Mouse (Mus musculus) heart, adult 9 months (tissue): ENCODE results near the gene Prrxl1.

Source experiments
- DNase-seq, 2 experiments: peaks; one replicate each; pipeline ENCODE4 v3.0.0; 2022; ENCODE audit warnings: low spot score in 2 of 2

Prrxl1 gene

GRCm38 (mm10) chr14:32599290-32600041, at the start of gene Prrxl1:
Gene Prrxl1, plus strand, starts transcription at chr14:32599407.
- no peak for DNase-seq

- no peak for DNase-seq
Observed at GRCm38 (mm10) chr14:32551854-32552253, 47.4 kb upstream of the Prrxl1 start.

- no peak for DNase-seq
Observed at GRCm38 (mm10) chr14:32553198-32553903, 45.9 kb upstream of the Prrxl1 start.

GRCm38 (mm10) chr14:32554860-32555526, 44.2 kb upstream of the Prrxl1 start:
- DNase-seq: no peak

GRCm38 (mm10) chr14:32561428-32561827, 37.8 kb upstream of the Prrxl1 start:
- no peak for DNase-seq

- no peak for DNase-seq
Observed at GRCm38 (mm10) chr14:32563661-32564060, 35.5 kb upstream of the Prrxl1 start.

GRCm38 (mm10) chr14:32572519-32572918, 26.7 kb upstream of the Prrxl1 start:
- DNase-seq: no peak

- DNase-seq: peak in 1 of 2 experiments; percentile 3
Observed at GRCm38 (mm10) chr14:32578420-32578819, 20.8 kb upstream of the Prrxl1 start.

- no peak for DNase-seq
Observed at GRCm38 (mm10) chr14:32583696-32584095, 15.5 kb upstream of the Prrxl1 start.

- DNase-seq: peak in 1 of 2 experiments; percentile 38
Observed at GRCm38 (mm10) chr14:32587013-32587784, 12.0 kb upstream of the Prrxl1 start.

- DNase-seq: no peak
Observed at GRCm38 (mm10) chr14:32590377-32590776, 8.8 kb upstream of the Prrxl1 start.

- DNase-seq: peak in 1 of 2 experiments; percentile 14
Observed at GRCm38 (mm10) chr14:32597232-32598231, 1.7 kb upstream of the Prrxl1 start.

GRCm38 (mm10) chr14:32598437-32599219, 579 bp upstream of the Prrxl1 start:
- no peak for DNase-seq

- no peak for DNase-seq
Observed at GRCm38 (mm10) chr14:32600110-32600509, 903 bp downstream of the Prrxl1 start.

GRCm38 (mm10) chr14:32605508-32605907, 6.3 kb downstream of the Prrxl1 start:
- DNase-seq: no peak

GRCm38 (mm10) chr14:32606316-32606715, 7.1 kb downstream of the Prrxl1 start:
- DNase-seq: no peak

- DNase-seq: no peak
Observed at GRCm38 (mm10) chr14:32609392-32609791, 10.2 kb downstream of the Prrxl1 start.

GRCm38 (mm10) chr14:32617253-32617652, 18.0 kb downstream of the Prrxl1 start:
- no peak for DNase-seq

GRCm38 (mm10) chr14:32624245-32624644, 25.0 kb downstream of the Prrxl1 start:
- no peak for DNase-seq

- DNase-seq: no peak
Observed at GRCm38 (mm10) chr14:32624811-32625210, 25.6 kb downstream of the Prrxl1 start.
